Mouse (Mus musculus) retina, postnatal 1 day (tissue): ENCODE measurements around the gene Nr1i3.
A peak's percentile ranks its signal among the peaks of the same experiment; 100 is the strongest.

Experiments
- DNase-seq: peaks from one replicate; pipeline ENCODE4 v3.0.0-alpha.2; 2012

The Nr1i3 gene

DNA sequence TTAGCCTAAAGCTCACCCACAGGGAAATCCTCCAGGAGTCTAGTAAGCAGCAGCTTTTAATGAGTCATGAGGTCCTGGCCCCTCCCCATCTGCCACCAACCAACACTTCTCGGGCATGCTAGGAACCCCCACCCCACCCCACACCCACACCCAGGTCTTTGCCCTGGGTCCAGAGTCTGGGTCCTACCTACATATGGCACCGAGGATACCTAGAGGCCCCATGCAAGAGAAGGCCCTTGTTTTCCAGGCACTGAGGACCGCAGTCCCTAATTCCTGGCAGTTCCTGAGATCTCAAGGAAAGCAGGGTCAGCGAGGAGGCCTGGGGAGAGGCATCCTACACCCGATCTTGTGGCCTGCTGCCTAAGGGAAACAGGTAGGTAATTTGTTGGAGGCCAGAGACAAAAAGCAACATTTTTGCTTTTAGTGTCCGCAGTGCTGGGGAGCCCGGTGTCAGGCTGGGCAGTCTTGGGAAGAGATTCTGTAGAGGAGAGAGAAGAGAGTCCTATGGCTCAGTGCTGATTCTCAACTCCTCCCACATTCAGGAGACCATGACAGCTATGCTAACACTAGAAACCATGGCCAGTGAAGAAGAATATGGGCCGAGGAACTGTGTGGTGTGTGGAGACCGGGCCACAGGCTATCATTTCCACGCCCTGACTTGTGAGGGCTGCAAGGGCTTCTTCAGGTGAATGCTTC, at the start of gene Nr1i3:
TSS of gene Nr1i3 (plus strand) at position 170 of the 696 bp plus-strand sequence.
- DNase-seq: no peak

GRCm38 (mm10) chr1:171164258-171164657, 49.5 kb upstream of the Nr1i3 start:
- DNase-seq: peak; percentile 41

GRCm38 (mm10) chr1:171165629-171166345, 48.0 kb upstream of the Nr1i3 start:
- no peak for DNase-seq

DNA sequence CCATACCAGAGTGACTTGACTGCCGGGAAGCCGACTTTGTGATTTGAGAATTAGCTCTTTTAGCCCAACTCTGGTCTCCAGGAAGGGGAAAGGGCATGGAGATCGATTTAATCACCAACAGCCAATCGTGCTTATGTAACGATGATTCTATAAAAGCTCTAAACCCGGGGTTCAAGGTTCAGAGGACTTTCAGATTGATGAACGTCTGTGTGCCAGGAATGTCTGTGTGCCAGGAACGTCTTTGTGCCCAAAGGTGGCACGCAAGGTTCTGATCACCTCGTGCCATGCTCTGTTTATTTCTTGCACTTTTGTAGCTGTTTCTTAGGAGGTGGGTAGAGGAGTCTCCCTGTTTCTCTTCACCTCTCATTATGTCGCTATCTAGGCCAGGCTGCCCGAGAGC, 44.9 kb upstream of the Nr1i3 start:
- no peak for DNase-seq

- DNase-seq: no peak
These were observed 43.9 kb upstream of the Nr1i3 start for GRCm38 (mm10) chr1:171169913-171170312.

- no peak for DNase-seq
These were observed 42.6 kb upstream of the Nr1i3 start for GRCm38 (mm10) chr1:171171138-171171537.

DNA sequence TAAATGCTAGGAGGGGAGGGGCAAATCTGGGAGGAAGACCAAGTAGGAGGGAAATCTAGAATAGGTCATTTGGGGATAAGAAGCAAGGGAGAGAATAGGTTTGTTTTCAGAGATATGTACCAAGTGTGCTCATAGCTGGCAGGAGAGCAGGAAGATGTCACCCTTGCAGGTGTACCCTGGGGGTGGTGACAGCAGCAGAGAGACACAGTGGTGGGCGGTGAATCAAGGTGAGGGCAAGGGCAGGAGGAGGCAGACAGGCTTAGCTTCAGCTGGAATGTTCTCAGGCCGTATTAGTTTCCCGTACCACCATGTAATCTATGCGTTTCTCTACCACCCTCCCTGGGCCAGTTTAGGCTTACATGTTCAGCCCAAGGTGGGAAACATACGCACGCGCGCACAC, 41.0 kb upstream of the Nr1i3 start:
- no peak for DNase-seq

DNA sequence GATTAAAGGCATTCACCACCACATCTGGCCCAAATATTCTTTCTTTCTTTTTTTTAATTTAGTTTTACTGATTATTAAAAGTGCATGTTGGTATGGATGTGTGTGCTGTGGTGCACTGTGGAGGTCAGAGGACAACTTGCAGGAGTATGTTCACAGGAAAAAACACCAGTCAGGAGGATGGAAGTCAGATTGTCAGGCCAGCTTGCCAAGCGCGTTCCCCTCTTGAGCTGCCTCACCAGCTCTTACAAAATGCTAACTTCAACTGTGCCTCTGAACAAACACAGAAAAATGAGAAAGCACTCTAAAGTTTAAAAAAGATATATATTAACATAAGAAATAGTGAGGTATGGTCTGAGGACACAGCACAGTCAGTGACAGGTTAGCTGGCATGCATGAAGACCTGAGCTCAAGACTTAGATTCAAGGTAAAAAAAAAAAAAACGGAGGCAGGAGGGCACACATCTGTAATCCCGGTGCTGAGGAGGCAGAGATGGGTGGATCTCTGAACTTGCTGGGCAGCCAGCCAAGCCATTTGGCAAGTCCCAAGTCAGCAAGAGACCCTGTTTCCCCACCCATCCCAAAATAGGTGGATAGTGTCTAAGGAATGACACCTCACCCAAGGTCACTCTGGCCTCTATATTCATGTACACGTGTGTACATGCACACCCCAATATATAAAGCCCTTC, 34.1 kb upstream of the Nr1i3 start:
- DNase-seq: no peak

- DNase-seq: no peak
These were observed 30.7 kb upstream of the Nr1i3 start for GRCm38 (mm10) chr1:171183025-171183424.

DNA sequence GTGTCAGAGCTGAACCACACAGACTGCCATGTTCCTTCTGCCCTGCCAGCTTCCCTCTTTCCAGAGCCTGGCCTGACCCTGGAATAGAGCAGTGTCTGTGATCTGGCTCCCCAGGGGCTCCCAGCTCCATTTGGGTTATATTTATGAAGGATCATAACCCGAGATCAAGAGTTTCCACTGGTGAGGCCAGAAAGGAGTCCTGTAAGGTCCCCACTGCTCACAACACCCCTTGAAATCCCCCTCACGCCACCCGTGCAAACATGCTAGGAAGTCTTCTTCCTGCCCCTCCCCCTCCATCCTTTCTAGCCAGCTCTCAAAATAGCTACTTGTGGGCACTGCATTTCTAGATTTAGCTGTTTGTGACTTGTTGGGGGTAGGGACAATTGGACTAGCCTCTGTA, 30.1 kb upstream of the Nr1i3 start:
- no peak for DNase-seq

DNA sequence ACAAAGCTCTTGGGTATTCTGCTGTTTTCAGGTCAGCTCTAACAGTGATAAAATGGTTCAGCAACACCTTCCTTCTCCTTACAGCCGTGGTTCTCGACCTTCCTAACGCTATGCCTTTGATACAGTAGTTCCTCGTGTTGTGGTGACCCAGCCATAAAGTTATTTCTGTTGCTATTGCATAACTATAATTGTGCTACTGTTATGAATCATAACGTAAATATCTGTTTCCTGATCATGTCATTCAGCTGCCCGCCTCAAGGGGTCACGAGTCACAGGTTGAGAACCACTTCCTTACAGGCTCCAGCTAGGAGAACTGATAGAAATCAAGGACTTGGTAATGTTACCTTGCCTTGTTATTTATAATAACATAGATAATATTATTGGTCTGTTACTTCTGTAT, 29.5 kb upstream of the Nr1i3 start:
- no peak for DNase-seq

DNA sequence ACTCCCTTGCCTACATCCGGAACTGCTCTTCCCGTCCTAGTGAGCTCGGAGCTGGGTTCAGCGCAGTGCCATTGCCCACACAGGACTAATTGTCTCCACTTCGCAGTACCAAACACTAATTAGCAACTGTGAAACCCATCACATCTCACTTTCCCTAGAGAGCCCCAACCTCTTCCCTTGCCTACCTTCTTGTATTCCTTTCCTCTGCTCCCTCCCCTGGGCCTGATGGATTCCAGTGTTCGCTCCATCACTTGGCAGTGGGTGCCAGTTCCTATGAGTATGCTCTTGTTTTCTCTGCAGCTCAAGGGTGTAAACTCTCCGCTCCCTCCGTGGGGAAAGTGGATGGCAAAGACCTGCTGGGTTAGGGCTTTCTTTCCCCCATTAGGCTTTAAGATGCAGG, 28.1 kb upstream of the Nr1i3 start:
- no peak for DNase-seq

GRCm38 (mm10) chr1:171187851-171188700, 25.7 kb upstream of the Nr1i3 start:
- DNase-seq: peak; percentile 7

- DNase-seq: no peak
These were observed 24.7 kb upstream of the Nr1i3 start for GRCm38 (mm10) chr1:171189046-171189445.

- DNase-seq: peak; percentile 11
These were observed 24.2 kb upstream of the Nr1i3 start for GRCm38 (mm10) chr1:171189476-171190114.

- DNase-seq: no peak
These were observed 22.9 kb upstream of the Nr1i3 start for GRCm38 (mm10) chr1:171190832-171191231.

DNA sequence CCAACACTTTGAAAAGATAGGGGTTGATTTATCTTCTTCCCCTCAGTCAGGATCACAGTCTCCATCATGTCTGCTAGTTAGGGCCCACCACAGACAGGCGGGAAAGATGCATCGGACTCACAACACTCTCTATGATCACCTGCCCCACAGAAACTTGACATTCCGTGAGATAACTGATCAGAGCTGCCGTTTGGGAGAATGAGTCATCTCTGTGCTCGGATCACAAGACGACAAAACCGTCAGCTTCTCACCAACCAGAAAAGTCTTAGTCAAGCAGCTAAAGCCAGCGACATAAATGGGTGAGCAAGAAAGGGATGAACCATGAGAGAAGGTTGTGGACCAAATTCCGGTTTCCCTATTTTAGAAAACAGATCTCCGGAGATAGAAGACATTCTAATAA, 21.5 kb upstream of the Nr1i3 start:
- DNase-seq: no peak

GRCm38 (mm10) chr1:171193093-171193840, 20.5 kb upstream of the Nr1i3 start:
- peak; percentile 74 for DNase-seq

- peak; percentile 35 for DNase-seq
These were observed 19.6 kb upstream of the Nr1i3 start for GRCm38 (mm10) chr1:171193911-171194830.

DNA sequence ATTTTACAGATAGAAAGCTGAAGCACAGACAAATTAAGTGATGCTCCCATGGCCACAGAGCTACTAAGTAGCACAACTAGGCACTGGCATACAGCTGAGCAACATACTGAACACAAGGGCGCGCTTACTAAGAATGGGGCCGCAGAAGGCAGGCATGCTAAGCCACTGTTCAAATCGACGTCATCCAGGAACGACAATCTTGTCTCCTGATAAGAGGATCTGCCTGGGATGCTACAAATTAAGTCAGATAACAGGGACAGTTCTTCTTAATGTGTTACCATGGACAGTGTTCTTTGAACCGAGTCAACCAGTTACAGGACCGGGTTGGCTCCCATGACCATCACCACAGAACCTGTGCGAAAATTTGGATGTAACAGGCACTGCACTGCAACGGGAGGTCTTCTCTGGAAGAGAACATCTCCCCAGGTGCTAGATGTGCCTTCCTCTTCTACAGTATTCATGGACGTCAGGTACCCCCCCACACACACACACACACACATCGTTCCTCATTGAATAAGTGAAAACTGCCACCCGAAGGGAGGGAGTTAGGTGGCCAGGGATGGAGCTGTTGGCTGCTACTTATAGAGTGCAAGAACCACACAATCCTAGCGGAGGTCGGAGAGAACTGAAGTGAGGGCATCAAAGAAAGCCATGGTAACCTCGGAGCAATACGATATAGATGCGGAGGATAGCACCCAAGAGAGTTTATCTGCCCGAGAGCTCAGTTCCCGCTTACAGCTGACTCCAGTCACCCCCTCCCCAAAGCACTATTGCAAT, 18.5 kb upstream of the Nr1i3 start:
- DNase-seq: peak; percentile 55
